Mouse (Mus musculus): Measurements from ENCODE around the gene Gm28038. TPM values are rescaled to one million over a fixed set of nuclear protein-coding genes. Genes with fewer than 3 reads are reported as not detected.
A peak's percentile ranks its signal among the peaks of the same experiment; 100 is the strongest.

Gm28038 gene
- polyA plus RNA-seq (2012; ENCODE audit: insufficient read depth, low replicate concordance) = not detected in 2 replicates

DNA sequence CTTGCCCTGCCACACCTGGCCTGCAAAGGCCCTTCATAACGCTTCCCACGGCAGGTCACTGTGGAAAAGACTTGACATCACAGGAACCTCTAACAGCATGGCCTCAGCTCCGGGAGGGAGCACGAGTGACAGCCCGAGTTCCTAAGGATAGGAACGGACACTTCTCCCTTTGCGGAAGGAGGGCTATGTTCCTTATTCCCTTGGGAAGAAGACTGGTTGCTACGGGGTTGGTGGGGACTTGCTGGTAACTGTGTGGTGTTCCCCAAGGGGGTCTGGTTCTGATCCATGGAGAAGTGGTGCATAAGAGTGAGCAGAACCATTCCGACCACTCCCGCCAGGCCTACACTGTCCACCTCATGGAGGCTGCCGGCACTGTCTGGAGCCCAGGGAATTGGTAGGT is at the start of gene Gm28038:
Gene Gm28038 (plus strand): TSS at position 301 of the 400 bp plus-strand sequence.
- H3K27me3 ChIP-seq (replicated peaks) = no peaks in the 10 kb centered on the region
- H3K4me3 ChIP-seq (replicated peaks) = no peak within 1 kb of the TSS
- H3K9me3 ChIP-seq = no peaks in the 10 kb centered on the region
- TF ChIP-seq GATA1 (IDR thresholded peaks at IDR 0.05; ENCODE audit: borderline replicate concordance, low read length) (no peak), FLI1 (IDR thresholded peaks at IDR 0.05; ENCODE audit: low read length) (no peak)
- H3K4me1 ChIP-seq = peaks cover 28% of the 10 kb centered on the region
- H3K36me3 ChIP-seq (replicated peaks; ENCODE audit: low read length) = peaks cover 32% of the 10 kb centered on the region

GRCm38 (mm10) chr2:30235593-30235992 is 45.2 kb upstream of the Gm28038 start:
- Histone ChIP-seq H3K36me3 (replicated peaks; ENCODE audit: low read length) (peaks cover 7% of the 10 kb centered on the region), H3K27me3 (replicated peaks) (no peaks in the 10 kb centered on the region), H3K4me1 (peaks cover 39% of the 10 kb centered on the region), H3K4me3 (replicated peaks) (no peak overlapping the region), H3K9me3 (peaks cover 32% of the 10 kb centered on the region)
- TF ChIP-seq FLI1 (IDR thresholded peaks at IDR 0.05; ENCODE audit: low read length) (no peak), GATA1 (IDR thresholded peaks at IDR 0.05; ENCODE audit: borderline replicate concordance, low read length) (no peak)

GRCm38 (mm10) chr2:30236426-30237198 is 44.2 kb upstream of the Gm28038 start:
- Histone ChIP-seq H3K4me3 (replicated peaks) (peak overlapping the region; percentile 96), H3K9me3 (peaks cover 22% of the 10 kb centered on the region), H3K27me3 (replicated peaks) (no peaks in the 10 kb centered on the region), H3K4me1 (peaks cover 49% of the 10 kb centered on the region), H3K36me3 (replicated peaks; ENCODE audit: low read length) (peaks cover 17% of the 10 kb centered on the region)
- no peak for TF ChIP-seq FLI1 (IDR thresholded peaks at IDR 0.05; ENCODE audit: low read length)
- TF ChIP-seq GATA1 (IDR thresholded peaks at IDR 0.05; ENCODE audit: borderline replicate concordance, low read length) = no peak

DNA sequence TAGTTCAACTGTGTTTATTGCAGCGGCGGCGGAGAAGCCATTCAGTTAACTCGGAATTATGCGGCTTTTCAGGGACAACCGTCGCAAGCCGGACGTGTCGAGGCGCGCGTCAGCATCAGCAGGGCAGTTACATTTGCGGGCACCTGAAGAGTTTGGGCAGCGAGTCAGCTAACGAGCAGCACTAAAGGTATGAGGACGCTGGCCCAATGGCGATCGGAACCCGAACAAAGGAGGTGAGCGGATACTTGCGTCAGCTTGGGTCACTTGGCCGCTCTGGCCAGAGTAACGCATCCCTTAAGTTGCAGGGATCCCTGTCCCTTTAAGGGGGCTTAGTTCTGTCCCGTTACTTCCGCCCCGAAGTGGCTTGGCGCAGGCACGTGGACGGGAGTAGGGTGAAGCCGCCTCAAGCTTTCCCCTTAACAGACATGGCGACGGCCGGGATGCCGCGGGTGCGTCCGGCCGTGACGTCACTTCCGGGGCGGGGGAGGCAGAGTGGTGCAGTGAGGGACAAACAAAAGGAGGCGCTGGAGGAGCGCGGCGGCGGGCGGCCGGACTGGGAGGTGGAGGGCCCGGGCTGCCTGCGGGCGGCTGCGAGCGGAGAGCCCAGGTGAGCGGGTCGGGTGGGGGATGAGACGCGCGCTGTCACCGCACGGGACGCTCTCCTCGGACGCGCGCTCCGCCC is 43.5 kb upstream of the Gm28038 start, which contains the start of gene Lrrc8a:
Gene Lrrc8a (plus strand): TSS at position 517 of the 682 bp plus-strand sequence.
- Histone ChIP-seq H3K9me3 (peaks cover 17% of the 10 kb centered on the region), H3K36me3 (replicated peaks; ENCODE audit: low read length) (peaks cover 24% of the 10 kb centered on the region), H3K4me3 (replicated peaks) (peak within 1 kb of the TSS; percentile 96), H3K4me1 (peaks cover 56% of the 10 kb centered on the region), H3K27me3 (replicated peaks) (no peaks in the 10 kb centered on the region)
- TF ChIP-seq GATA1 (IDR thresholded peaks at IDR 0.05; ENCODE audit: borderline replicate concordance, low read length) (no peak), FLI1 (IDR thresholded peaks at IDR 0.05; ENCODE audit: low read length) (peak; percentile 86)

GRCm38 (mm10) chr2:30237881-30238280 is 43.0 kb upstream of the Gm28038 start:
- H3K36me3 ChIP-seq (replicated peaks; ENCODE audit: low read length) = peaks cover 29% of the 10 kb centered on the region
- H3K4me1 ChIP-seq = peaks cover 62% of the 10 kb centered on the region
- H3K9me3 ChIP-seq = peaks cover 11% of the 10 kb centered on the region

DNA sequence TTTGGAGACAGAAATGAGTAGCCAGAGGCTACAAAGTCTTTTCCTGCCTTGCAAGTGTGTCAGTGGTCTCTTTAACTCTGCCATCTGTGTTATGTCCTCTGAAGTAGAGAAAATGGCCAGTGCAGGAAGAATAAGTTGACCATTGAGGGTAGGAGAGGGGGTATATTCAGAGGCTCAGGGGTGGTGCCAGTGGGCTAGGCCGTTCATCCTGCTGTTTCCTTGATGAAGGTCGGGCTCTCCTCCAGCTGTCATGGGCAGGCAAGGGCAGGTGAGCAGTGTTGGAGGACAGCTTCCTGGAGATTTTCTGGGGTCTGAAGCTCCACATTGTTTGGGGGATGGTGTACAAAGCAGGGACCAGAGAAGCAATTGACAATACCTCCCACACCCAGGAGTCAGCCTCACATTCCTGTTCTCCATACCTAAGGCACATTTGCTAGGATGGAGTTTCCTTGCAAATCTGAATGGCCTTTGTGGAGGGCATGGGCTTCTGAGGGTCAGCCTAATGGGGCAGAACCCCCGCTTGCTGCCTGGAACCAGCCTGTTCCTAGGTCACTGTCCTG is 41.9 kb upstream of the Gm28038 start:
- H3K36me3 ChIP-seq (replicated peaks; ENCODE audit: low read length) = peaks cover 40% of the 10 kb centered on the region
- no peaks in the 10 kb centered on the region for H3K27me3 ChIP-seq (replicated peaks)
- no peak for TF ChIP-seq GATA1 (IDR thresholded peaks at IDR 0.05; ENCODE audit: borderline replicate concordance, low read length)
- no peak for TF ChIP-seq FLI1 (IDR thresholded peaks at IDR 0.05; ENCODE audit: low read length)
- H3K9me3 ChIP-seq = 0 out of 2 replicates have a peak, but pooled peaks cover 3% of the 10 kb centered on the region
- H3K4me1 ChIP-seq = peaks cover 73% of the 10 kb centered on the region
- H3K4me3 ChIP-seq (replicated peaks) = peak overlapping the region; percentile 96

More at GRCm38 (mm10) chr2:30237881-30238280, 43.0 kb upstream of the Gm28038 start:
- Histone ChIP-seq H3K27me3 (replicated peaks) (no peaks in the 10 kb centered on the region), H3K4me3 (replicated peaks) (peak overlapping the region; percentile 96)
- TF ChIP-seq GATA1 (IDR thresholded peaks at IDR 0.05; ENCODE audit: borderline replicate concordance, low read length) (no peak), FLI1 (IDR thresholded peaks at IDR 0.05; ENCODE audit: low read length) (no peak)

DNA sequence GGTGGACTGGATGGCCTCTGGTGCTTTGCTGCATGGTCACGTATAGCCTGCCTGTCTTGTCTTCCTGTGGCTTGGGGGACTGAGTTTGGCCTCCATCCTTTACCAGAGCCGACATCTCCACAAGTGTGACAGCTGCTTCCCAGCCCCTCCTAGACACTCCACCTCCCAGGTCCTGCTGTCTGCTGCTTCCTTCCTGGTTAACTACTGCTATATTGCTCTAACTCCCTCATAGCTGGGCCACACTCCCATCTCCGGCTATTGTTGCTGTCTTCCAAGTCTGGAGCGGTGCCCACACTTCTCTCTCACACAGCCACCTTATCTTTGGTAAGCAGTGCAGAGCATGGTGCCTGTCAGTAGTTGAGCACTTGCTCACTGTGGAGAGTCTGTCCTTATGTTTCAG is 41.1 kb upstream of the Gm28038 start:
- H3K27me3 ChIP-seq (replicated peaks) = no peaks in the 10 kb centered on the region
- peaks cover 48% of the 10 kb centered on the region for H3K36me3 ChIP-seq (replicated peaks; ENCODE audit: low read length)
- peaks cover 80% of the 10 kb centered on the region for H3K4me1 ChIP-seq
- peak overlapping the region; percentile 96 for H3K4me3 ChIP-seq (replicated peaks)
- TF ChIP-seq FLI1 (IDR thresholded peaks at IDR 0.05; ENCODE audit: low read length) (no peak), GATA1 (IDR thresholded peaks at IDR 0.05; ENCODE audit: borderline replicate concordance, low read length) (no peak)
- no peaks in the 10 kb centered on the region for H3K9me3 ChIP-seq

DNA sequence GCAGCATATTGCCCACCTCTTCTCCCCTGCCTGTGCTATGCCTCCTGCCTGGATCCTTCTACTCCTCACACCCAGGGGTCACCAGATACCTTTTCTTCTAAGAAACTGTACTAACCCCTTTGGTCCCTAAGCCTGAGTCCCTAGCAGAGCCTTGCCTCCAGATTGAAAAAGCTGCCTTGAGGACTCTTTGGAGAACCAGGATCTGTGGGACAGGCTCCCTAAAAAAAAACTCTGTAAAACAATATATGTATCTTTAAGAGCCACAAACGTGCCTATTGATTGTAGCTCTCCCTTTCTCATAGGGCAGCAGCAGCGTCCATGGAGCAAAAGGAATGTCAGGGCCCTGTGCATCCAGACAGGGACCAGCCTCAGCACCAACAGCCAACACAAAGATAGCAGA is 40.6 kb upstream of the Gm28038 start, which contains the start of gene Gm28035:
Gene Gm28035 (plus strand): TSS at position 301 of the 400 bp plus-strand sequence.
- Histone ChIP-seq H3K36me3 (replicated peaks; ENCODE audit: low read length) (peaks cover 52% of the 10 kb centered on the region), H3K9me3 (no peaks in the 10 kb centered on the region), H3K4me3 (replicated peaks) (peak within 1 kb of the TSS; percentile 96), H3K27me3 (replicated peaks) (no peaks in the 10 kb centered on the region), H3K4me1 (peaks cover 85% of the 10 kb centered on the region)
- TF ChIP-seq GATA1 (IDR thresholded peaks at IDR 0.05; ENCODE audit: borderline replicate concordance, low read length) (no peak), FLI1 (IDR thresholded peaks at IDR 0.05; ENCODE audit: low read length) (no peak)

DNA sequence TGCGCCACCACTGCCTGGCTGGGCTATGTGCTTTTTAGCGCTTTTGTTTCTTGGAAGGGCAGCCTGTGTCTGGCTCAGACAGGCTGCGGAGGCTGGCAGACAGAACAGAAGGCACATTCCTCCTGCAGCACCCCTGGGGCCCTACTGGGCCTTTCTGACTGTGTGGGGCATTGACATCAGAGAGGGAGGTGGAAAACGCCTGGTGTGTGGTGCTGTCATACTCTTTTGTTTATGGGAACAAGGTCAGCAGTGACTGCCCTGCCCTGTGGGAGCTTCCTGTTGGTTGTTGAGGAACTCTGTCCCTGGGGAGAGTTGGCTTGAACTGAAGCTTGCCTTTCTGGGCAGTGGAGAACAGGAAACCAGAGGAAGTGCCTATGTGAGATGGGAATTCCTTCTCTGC is 38.3 kb upstream of the Gm28038 start:
- Histone ChIP-seq H3K9me3 (no peaks in the 10 kb centered on the region), H3K36me3 (replicated peaks; ENCODE audit: low read length) (peaks cover 71% of the 10 kb centered on the region), H3K4me1 (peaks cover 90% of the 10 kb centered on the region), H3K27me3 (replicated peaks) (no peaks in the 10 kb centered on the region), H3K4me3 (replicated peaks) (peak overlapping the region; percentile 71)
- TF ChIP-seq FLI1 (IDR thresholded peaks at IDR 0.05; ENCODE audit: low read length) = no peak
- no peak for TF ChIP-seq GATA1 (IDR thresholded peaks at IDR 0.05; ENCODE audit: borderline replicate concordance, low read length)

Data from megakaryocyte, embryonic 14.5 days (primary cell).